Comparison of ENCODE assay signal across 7 mouse cellular contexts in the genomic region with DNA sequence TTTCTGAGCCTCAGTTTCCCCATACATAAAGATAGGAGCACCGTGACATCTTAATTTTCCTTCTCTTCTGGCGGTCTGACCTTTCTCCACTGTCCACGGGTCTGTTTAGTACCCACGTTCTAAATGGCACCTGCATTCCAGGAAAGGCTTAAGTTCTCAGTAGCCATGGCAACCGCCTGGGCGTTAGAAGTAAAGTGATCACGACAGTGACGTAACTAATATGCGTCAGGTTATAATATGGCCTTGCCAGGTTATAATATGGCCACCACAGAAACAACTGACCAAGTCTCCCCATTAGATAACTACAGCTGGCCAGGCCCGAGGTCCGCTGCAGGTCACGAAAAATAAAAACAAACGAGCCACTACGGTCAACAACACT. TPM values are rescaled to one million over a fixed set of nuclear protein-coding genes. Genes with fewer than 3 reads are reported as not detected.
DNase-seq lines count a peak whose midpoint lies in the region; ATAC-seq and TF ChIP-seq lines count a peak whose summit lies in the region.

No protein-coding gene starts in this region.

- H3K9me3 ChIP-seq in limb, embryonic 13.5 days = no peaks in the 10 kb centered on the region

- TF ChIP-seq CTCF in small intestine, adult 2 months (IDR thresholded peaks at IDR 0.05; ENCODE audit: extremely low read depth, insufficient read length, insufficient replicate concordance, low read depth, low read length) = no peak

- H3K4me2 ChIP-seq in limb, embryonic 13.5 days (replicated peaks) = peak overlapping the region; percentile 84

- peak overlapping the region; percentile 61 for H3K4me3 ChIP-seq in limb, embryonic 13.5 days
- peak overlapping the region; percentile 82 for H3K4me3 ChIP-seq in small intestine, adult 2 months (ENCODE audit: low read depth, low read length)

- peaks cover 26% of the 10 kb centered on the region for H3K4me1 ChIP-seq in limb, embryonic 13.5 days
- peaks cover 44% of the 10 kb centered on the region for H3K4me1 ChIP-seq in small intestine, adult 2 months (ENCODE audit: control insufficient read depth, insufficient read depth, insufficient read length, low read length)

- no peak for TF ChIP-seq POLR2A in small intestine, adult 2 months (IDR thresholded peaks at IDR 0.05; ENCODE audit: low read depth, low read length)

- H3K27ac ChIP-seq in limb, embryonic 13.5 days = no peak overlapping the region; the same call in 1 of the 2 replicates
- H3K27ac ChIP-seq in small intestine, adult 2 months (ENCODE audit: insufficient read depth, low read depth, low read length) = peak overlapping the region; percentile 60

- 11% methylated on average over 14 of the region's 14 CpGs for WGBS in limb, embryonic 13.5 days
- WGBS in small intestine, adult 2 months = 8% methylated on average over 14 of the region's 14 CpGs

- ATAC-seq in erythroblast, adult 5-6 weeks (replicated peaks; ENCODE audit: low FRiP score, poor library complexity, severe bottlenecking) = peak; percentile 67
- no peak for ATAC-seq in limb, embryonic 13.5 days (ENCODE audit: low FRiP score, low read depth)

- no peak overlapping the region for H3K9ac ChIP-seq in limb, embryonic 13.5 days

- H3K36me3 ChIP-seq in limb, embryonic 13.5 days = no peaks in the 10 kb centered on the region; the same call in 1 of the 2 replicates
- peaks cover 2% of the 10 kb centered on the region for H3K36me3 ChIP-seq in small intestine, adult 2 months (ENCODE audit: control insufficient read depth, insufficient read depth, low read length)

- DNase-seq in ovary, postnatal 10 days (ENCODE audit: low spot score) = peak; percentile 41
- DNase-seq in ovary, postnatal 14 days (ENCODE audit: low spot score) = no peak
- DNase-seq in thymus, postnatal 14 days = no peak
- DNase-seq in cerebellum, adult 9-11 months = no peak

- H3K27me3 ChIP-seq in limb, embryonic 13.5 days = no peaks in the 10 kb centered on the region
- H3K27me3 ChIP-seq in small intestine, adult 2 months (ENCODE audit: control insufficient read depth, insufficient read depth, low read length) = no peaks in the 10 kb centered on the region

RNA-seq across cellular contexts. Expression of a gene that starts 4.7 kb away (rescaled TPM):
- 43.0 and 50.8 TPM in 2 replicates for total RNA-seq in erythroblast, adult 5-6 weeks (2015; ENCODE audit: low replicate concordance)
- 14.6 and 29.5 TPM in 2 replicates for total RNA-seq in erythroblast, adult 5-6 weeks (2017; ENCODE audit: low replicate concordance)
- polyA plus RNA-seq in limb, embryonic 13.5 days (2015; fragmentation: Nextera tagmentation; extraction: Ambion mirVana) = 64.1 and 64.3 TPM in 2 replicates
- 71.6 and 171 TPM in 2 replicates for polyA plus RNA-seq in small intestine, adult 2 months (2012; rRNA removed)

RNA-seq across cellular contexts. Expression of a gene that starts 32.1 kb away (rescaled TPM):
- not detected in 2 replicates for total RNA-seq in erythroblast, adult 5-6 weeks (2015; ENCODE audit: low replicate concordance)
- not detected in 2 replicates for total RNA-seq in erythroblast, adult 5-6 weeks (2017; ENCODE audit: low replicate concordance)
- polyA plus RNA-seq in limb, embryonic 13.5 days (2015; fragmentation: Nextera tagmentation; extraction: Ambion mirVana) = not detected in 2 replicates
- 3.3 and 3.8 TPM in 2 replicates for polyA plus RNA-seq in small intestine, adult 2 months (2012; rRNA removed)

RNA-seq across cellular contexts. Expression of a gene that starts 59.4 kb away (rescaled TPM):
- total RNA-seq in erythroblast, adult 5-6 weeks (2015; ENCODE audit: low replicate concordance) = not detected in 2 replicates
- 0.14 TPM in 1 of 2 replicates, not detected in the other for total RNA-seq in erythroblast, adult 5-6 weeks (2017; ENCODE audit: low replicate concordance)
- 64.6 and 65.8 TPM in 2 replicates for polyA plus RNA-seq in limb, embryonic 13.5 days (2015; fragmentation: Nextera tagmentation; extraction: Ambion mirVana)
- polyA plus RNA-seq in small intestine, adult 2 months (2012; rRNA removed) = 6.9 and 8.2 TPM in 2 replicates
